Mouse (Mus musculus) midbrain, embryonic 14.5 days (tissue): ENCODE data around the gene Slc31a2. TPM values are rescaled to one million over a fixed set of nuclear protein-coding genes. Genes with fewer than 3 reads are reported as not detected.

Experiments
- ATAC-seq: fragments of 200-750 bp; cut with Nextera tagmentation; 2 replicates; pipeline ENCODE4 v1.8.0; 2017; ENCODE audit warnings: moderate number of reproducible peaks, moderate library complexity; ENCODE audit not compliant: low FRiP score, low TSS enrichment
- DNase-seq: peaks from one replicate; pipeline ENCODE4 v3.0.0-alpha.2; 2015
- H3K27ac ChIP-seq: fragments of 300-500 bp; sonication (generic); replicated peaks from 2 replicates; pipeline ENCODE4 v1.5.1; 2014; ENCODE audit warnings: mild to moderate bottlenecking, low read depth, low read length, moderate library complexity
- H3K27me3 ChIP-seq: fragments of 300-500 bp; sonication (generic); 2 replicates; pipeline ENCODE4 v1.6.1; 2014; ENCODE audit warnings: low read length, control low read depth, mixed read lengths; ENCODE audit not compliant: control insufficient read depth, insufficient read depth
- H3K36me3 ChIP-seq: fragments of 300-500 bp; sonication (generic); 2 replicates; pipeline ENCODE4 v1.6.1; 2014; ENCODE audit warnings: low read length, control low read depth; ENCODE audit not compliant: control insufficient read depth, insufficient read depth
- H3K4me1 ChIP-seq: fragments of 300-500 bp; sonication (generic); 2 replicates; pipeline ENCODE4 v1.6.1; 2014; ENCODE audit warnings: mild to moderate bottlenecking, antibody characterized with exemption, low read length, control low read depth; ENCODE audit not compliant: control insufficient read depth, insufficient read depth
- H3K4me2 ChIP-seq: fragments of 300-500 bp; sonication (generic); 2 replicates; pipeline ENCODE4 v1.6.1; 2014; ENCODE audit warnings: mild to moderate bottlenecking, low read length, moderate library complexity
- H3K4me3 ChIP-seq: fragments of 300-500 bp; sonication (generic); replicated peaks from 2 replicates; pipeline ENCODE4 v1.5.1; 2014; ENCODE audit warnings: low read depth, low read length
- H3K9ac ChIP-seq: fragments of 300-500 bp; sonication (generic); replicated peaks from 2 replicates; pipeline ENCODE4 v1.6.1; 2014; ENCODE audit warnings: mild to moderate bottlenecking, low read length, moderate library complexity
- H3K9me3 ChIP-seq: fragments of 300-500 bp; sonication (generic); 2 replicates; pipeline ENCODE4 v1.6.1; 2016; ENCODE audit warnings: low read length, control low read depth, mixed read lengths; ENCODE audit not compliant: control insufficient read depth
- WGBS: fragments of 180-500 bp; shearing (Covaris S2); extraction: QIAGEN DNeasy Blood & Tissue Kit; methylation state at CpG from one replicate; pipeline ENCODE4 v1.1.7; 2014; 5-methylcytosine and 5-hydroxymethylcytosine counted together
- polyA plus RNA-seq: library from polyadenylated mRNA; unstranded; fragments of >200 nt; fragmentation: Nextera tagmentation; extraction: Ambion mirVana; gene quantifications from 2 replicates; pipeline ENCODE4 v1.2.1, GENCODE M21; 2014

Gene Slc31a2
- polyA plus RNA-seq, 1 experiment from 2014 or later, result 10.2 TPM

DNA sequence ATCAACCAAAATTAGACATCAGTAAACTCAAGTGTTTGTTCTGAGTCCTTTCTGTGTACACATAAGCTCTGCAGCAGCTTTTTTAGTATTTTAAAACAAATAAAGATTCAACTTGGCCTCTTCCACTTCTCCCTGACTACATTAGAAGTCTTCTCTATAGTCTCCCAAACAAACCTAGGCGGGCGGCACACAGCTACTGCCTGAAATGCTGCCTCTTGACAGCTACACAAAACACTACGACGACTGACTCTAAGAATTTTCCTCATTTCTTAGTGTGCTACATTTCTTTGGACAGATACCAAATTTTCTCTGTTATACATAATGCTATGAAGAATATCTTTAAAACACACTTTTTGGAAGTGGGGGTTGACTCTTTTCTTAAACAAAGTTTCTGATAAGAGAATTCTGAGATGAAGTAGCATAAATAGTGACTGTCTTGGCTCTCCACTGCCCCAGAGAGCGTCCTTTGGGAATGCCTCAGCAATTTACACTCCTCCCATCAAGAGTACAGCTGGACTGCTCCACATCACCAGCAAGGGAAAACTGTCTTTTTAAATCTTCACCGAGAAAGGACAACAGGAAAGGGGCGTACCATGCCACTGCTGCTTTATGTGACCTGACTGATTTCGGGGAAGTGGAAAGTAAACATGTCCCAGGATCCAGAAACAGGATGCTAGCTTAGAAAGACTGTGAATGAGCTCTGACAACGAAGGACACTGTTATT is 85.4 kb downstream of the Slc31a2 start:
- H3K4me1 ChIP-seq, result no peaks in the 10 kb centered on the region
- ATAC-seq (no peak), DNase-seq (no peak)
- no peak overlapping the region for H3K9ac ChIP-seq
- H3K27ac ChIP-seq, result no peak overlapping the region
- no peak overlapping the region for H3K4me3 ChIP-seq
- H3K4me2 ChIP-seq, result no peak overlapping the region
- 84% methylated on average over 9 of the region's 9 CpGs for WGBS
- no peaks in the 10 kb centered on the region for H3K9me3 ChIP-seq
- H3K36me3 ChIP-seq, result peaks cover 27% of the 10 kb centered on the region
- no peaks in the 10 kb centered on the region for H3K27me3 ChIP-seq

Other genes with a start within 250 kb of the Slc31a2 start
- gene Mup20, start 208.4 kb upstream of the Slc31a2 start, polyA plus RNA-seq, result not detected in 2 replicates
- gene Mup3, start 175.2 kb upstream of the Slc31a2 start, polyA plus RNA-seq, result not detected in 2 replicates
- not detected in 2 replicates for gene Mup21, start 111.7 kb upstream of the Slc31a2 start, polyA plus RNA-seq
- 35.8 and 39.2 TPM in 2 replicates for gene Zfp37, start 31.5 kb upstream of the Slc31a2 start, polyA plus RNA-seq
- gene Fkbp15, start 98.0 kb downstream of the Slc31a2 start, polyA plus RNA-seq, result 17.6 and 23.0 TPM in 2 replicates
- gene Slc31a1, start 98.2 kb downstream of the Slc31a2 start, polyA plus RNA-seq, result 24.8 and 38.1 TPM in 2 replicates
- 97.5 and 98.5 TPM in 2 replicates for gene Cdc26, start 146.1 kb downstream of the Slc31a2 start, polyA plus RNA-seq
- 13.1 and 15.9 TPM in 2 replicates for gene Prpf4, start 146.2 kb downstream of the Slc31a2 start, polyA plus RNA-seq
- 0.15 TPM in 1 of 2 replicates, not detected in the other for gene Rnf183, start 172.7 kb downstream of the Slc31a2 start, polyA plus RNA-seq
- 9.3 and 10.2 TPM in 2 replicates for gene Wdr31, start 208.3 kb downstream of the Slc31a2 start, polyA plus RNA-seq
- gene Bspry, start 217.5 kb downstream of the Slc31a2 start, polyA plus RNA-seq, result 0.32 and 0.43 TPM in 2 replicates
- gene Hdhd3, start 240.9 kb downstream of the Slc31a2 start, polyA plus RNA-seq, result 12.8 and 14.1 TPM in 2 replicates